Mouse (Mus musculus) midbrain, embryonic 13.5 days (tissue): Measurements from ENCODE around the gene Ttll3. TPM values are rescaled to one million over a fixed set of nuclear protein-coding genes. Genes with fewer than 3 reads are reported as not detected.
A peak's percentile ranks its signal among the peaks of the same experiment; 100 is the strongest.

Source experiments
- ATAC-seq: fragments of 200-750 bp; cut with Nextera tagmentation; 2 replicates; pipeline ENCODE4 v1.8.0; 2017; ENCODE audit warnings: mild to moderate bottlenecking, moderate TSS enrichment, moderate library complexity
- H3K27ac ChIP-seq: fragments of 300-500 bp; sonication (generic); 2 replicates; pipeline ENCODE4 v1.5.1; 2015; ENCODE audit warnings: inconsistent platforms, mild to moderate bottlenecking, moderate library complexity
- H3K27me3 ChIP-seq: fragments of 300-500 bp; sonication (generic); 2 replicates; pipeline ENCODE4 v1.6.1; 2015; ENCODE audit warnings: mild to moderate bottlenecking, inconsistent platforms
- H3K36me3 ChIP-seq: fragments of 300-500 bp; sonication (generic); 2 replicates; pipeline ENCODE4 v1.6.1; 2015; ENCODE audit warnings: mild to moderate bottlenecking, inconsistent platforms
- H3K4me1 ChIP-seq: fragments of 300-500 bp; sonication (generic); replicated peaks from 2 replicates; pipeline ENCODE4 v1.6.1; 2015; ENCODE audit warnings: inconsistent platforms
- H3K4me2 ChIP-seq: fragments of 300-500 bp; sonication (generic); replicated peaks from 2 replicates; pipeline ENCODE4 v1.6.1; 2015; ENCODE audit warnings: moderate library complexity, mild to moderate bottlenecking, inconsistent platforms
- H3K4me3 ChIP-seq: fragments of 300-500 bp; sonication (generic); replicated peaks from 2 replicates; pipeline ENCODE4 v1.5.1; 2015; ENCODE audit warnings: mild to moderate bottlenecking, inconsistent platforms
- H3K9ac ChIP-seq: fragments of 300-500 bp; sonication (generic); replicated peaks from 2 replicates; pipeline ENCODE4 v1.6.1; 2015; ENCODE audit warnings: mild to moderate bottlenecking, inconsistent platforms
- H3K9me3 ChIP-seq: fragments of 300-500 bp; sonication (generic); 2 replicates; pipeline ENCODE4 v1.6.1; 2016; ENCODE audit warnings: mild to moderate bottlenecking, inconsistent platforms
- WGBS: fragments of 180-500 bp; shearing (Covaris S2); methylation state at CpG from one replicate; pipeline ENCODE4 v1.1.7; 2015; 5-methylcytosine and 5-hydroxymethylcytosine counted together
- polyA plus RNA-seq: library from polyadenylated mRNA; unstranded; fragments of >200 nt; fragmentation: Nextera tagmentation; extraction: Ambion mirVana; gene quantifications from 2 replicates; pipeline ENCODE4 v1.2.1, GENCODE M21; 2015

Gene Ttll3
- polyA plus RNA-seq, 1 experiment from 2014 or later: 11.4 TPM

DNA sequence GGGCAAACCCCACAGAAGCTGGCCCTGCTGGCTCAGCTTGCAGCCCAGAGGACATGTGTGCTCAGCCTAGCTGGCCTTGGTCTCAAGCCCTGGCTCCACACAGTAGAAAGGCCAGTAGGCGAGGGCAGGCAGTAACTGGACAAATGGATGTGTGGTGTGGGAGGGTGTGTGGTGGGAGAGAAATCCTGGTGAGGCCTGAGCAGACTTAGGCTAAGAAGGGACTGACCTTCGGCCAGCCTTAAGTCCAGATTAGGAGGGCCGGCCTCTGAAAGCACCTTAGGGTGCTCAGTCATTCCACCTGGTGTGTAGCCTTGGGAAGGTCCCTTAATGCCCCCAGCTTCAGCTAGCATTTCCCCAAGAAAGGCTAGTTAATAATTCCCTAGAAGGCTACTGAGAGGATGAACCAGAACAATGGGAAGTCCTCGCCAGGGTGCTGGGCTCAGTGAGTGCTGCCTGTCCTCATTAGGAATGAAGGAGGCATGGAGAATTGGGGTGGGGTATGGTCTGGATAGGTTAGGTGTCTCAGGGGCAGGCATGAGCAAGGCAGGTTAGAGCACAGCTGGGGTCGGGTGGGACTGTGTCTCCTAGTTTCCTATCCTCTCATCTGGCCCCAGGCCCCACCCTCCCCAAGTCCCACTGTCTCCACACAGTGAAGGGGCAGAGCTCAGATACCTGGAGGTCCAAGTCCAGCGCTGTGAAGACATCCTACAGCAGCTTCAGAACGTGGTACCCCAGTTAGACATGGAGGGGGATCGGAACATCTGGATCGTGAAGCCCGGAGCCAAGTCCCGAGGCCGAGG is 15.8 kb downstream of the Ttll3 start:
- 77% methylated on average over 12 of the region's 12 CpGs for WGBS
- 0 out of 2 replicates have a peak, but pooled peaks have one; percentile 40 for ATAC-seq
- H3K4me1 ChIP-seq: peaks cover 3% of the 10 kb centered on the region; the same call in 1 of the 2 replicates

GRCm38 (mm10) chr6:113405483-113405882 is 16.4 kb downstream of the Ttll3 start:
- Histone ChIP-seq H3K4me3 (no peak overlapping the region), H3K36me3 (peaks cover 35% of the 10 kb centered on the region), H3K27me3 (no peaks in the 10 kb centered on the region), H3K9me3 (no peaks in the 10 kb centered on the region), H3K9ac (no peak overlapping the region), H3K4me2 (no peak overlapping the region), H3K27ac (no peak overlapping the region), H3K4me1 (peaks cover 3% of the 10 kb centered on the region; the same call in 1 of the 2 replicates)
- no peak for ATAC-seq
- WGBS: 91% methylated on average over 6 of the region's 6 CpGs

More for the DNA sequence above, 15.8 kb downstream of the Ttll3 start:
- H3K9me3 ChIP-seq: no peaks in the 10 kb centered on the region
- H3K36me3 ChIP-seq: peaks cover 35% of the 10 kb centered on the region
- H3K4me3 ChIP-seq: no peak overlapping the region
- 0 out of 2 replicates have a peak overlapping the region, but pooled peaks have one; percentile 23 for H3K9ac ChIP-seq
- no peak overlapping the region for H3K27ac ChIP-seq
- no peak overlapping the region for H3K4me2 ChIP-seq
- no peaks in the 10 kb centered on the region for H3K27me3 ChIP-seq

GRCm38 (mm10) chr6:113406683-113407082 is 17.6 kb downstream of the Ttll3 start:
- Histone ChIP-seq H3K4me1 (peaks cover 3% of the 10 kb centered on the region; the same call in 1 of the 2 replicates), H3K4me2 (no peak overlapping the region), H3K36me3 (peaks cover 33% of the 10 kb centered on the region), H3K27me3 (no peaks in the 10 kb centered on the region), H3K27ac (no peak overlapping the region), H3K4me3 (no peak overlapping the region), H3K9me3 (no peaks in the 10 kb centered on the region), H3K9ac (no peak overlapping the region)
- 85% methylated on average over 9 of the region's 9 CpGs for WGBS
- no peak for ATAC-seq

DNA sequence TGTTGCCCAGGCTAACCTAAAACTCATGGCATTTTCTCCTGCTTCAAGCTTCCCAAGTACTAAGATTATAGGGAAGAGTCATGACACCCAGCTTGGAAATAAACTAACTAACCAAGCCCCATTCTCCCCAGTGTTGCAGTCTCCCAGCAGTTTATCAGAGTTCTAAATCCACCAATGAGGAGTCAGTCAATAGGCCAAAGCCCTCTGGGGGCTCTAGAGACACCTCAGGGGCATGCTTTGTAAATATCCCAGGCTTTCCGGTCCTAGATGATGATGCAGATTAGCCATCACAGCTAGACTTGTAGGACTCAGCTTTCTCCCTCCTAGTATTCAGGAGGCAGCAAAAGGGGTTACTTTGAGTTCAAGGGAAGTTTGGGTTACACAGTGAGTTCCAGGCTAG is 20.9 kb downstream of the Ttll3 start:
- no peak for ATAC-seq
- H3K4me3 ChIP-seq: no peak overlapping the region
- H3K4me1 ChIP-seq: no peaks in the 10 kb centered on the region
- 79% methylated on average over 1 of the region's 1 CpGs for WGBS
- H3K27me3 ChIP-seq: no peaks in the 10 kb centered on the region
- H3K27ac ChIP-seq: no peak overlapping the region
- H3K9me3 ChIP-seq: no peaks in the 10 kb centered on the region
- no peak overlapping the region for H3K4me2 ChIP-seq
- H3K36me3 ChIP-seq: peaks cover 59% of the 10 kb centered on the region
- no peak overlapping the region for H3K9ac ChIP-seq

DNA sequence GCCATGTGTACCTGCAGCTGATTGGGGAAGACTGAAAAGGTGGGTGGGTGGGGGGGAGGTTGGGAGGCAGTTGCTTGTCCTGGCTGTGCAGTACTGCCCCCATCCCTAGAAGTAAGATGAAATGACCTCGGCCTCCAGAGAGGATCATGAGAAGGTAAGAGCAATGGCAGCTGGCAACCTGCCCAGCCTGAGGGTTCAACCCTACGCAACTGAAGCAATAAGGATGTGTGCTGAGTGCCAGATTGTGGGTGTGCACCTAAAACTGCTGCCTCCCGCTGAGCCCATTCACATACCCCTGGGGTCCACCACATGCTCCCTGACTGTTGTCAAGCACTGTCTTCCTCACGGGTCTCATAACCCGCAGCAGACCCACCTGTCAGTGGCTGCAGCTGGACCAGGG is 27.4 kb downstream of the Ttll3 start:
- Histone ChIP-seq H3K27me3 (no peaks in the 10 kb centered on the region), H3K27ac (no peak overlapping the region), H3K4me2 (no peak overlapping the region), H3K4me3 (no peak overlapping the region), H3K9ac (no peak overlapping the region), H3K9me3 (no peaks in the 10 kb centered on the region), H3K4me1 (peaks cover 24% of the 10 kb centered on the region), H3K36me3 (peaks cover 42% of the 10 kb centered on the region)
- WGBS: 94% methylated on average over 5 of the region's 5 CpGs
- no peak for ATAC-seq

- peak overlapping the region; percentile 82 for H3K4me2 ChIP-seq
- peak; percentile 74 for ATAC-seq
- no peaks in the 10 kb centered on the region for H3K27me3 ChIP-seq
- H3K27ac ChIP-seq: no peak overlapping the region
- WGBS: 16% methylated on average over 16 of the region's 16 CpGs
- H3K9me3 ChIP-seq: no peaks in the 10 kb centered on the region
- H3K4me1 ChIP-seq: peaks cover 24% of the 10 kb centered on the region
- H3K9ac ChIP-seq: peak overlapping the region; percentile 83
- peak overlapping the region; percentile 68 for H3K4me3 ChIP-seq
- peaks cover 30% of the 10 kb centered on the region for H3K36me3 ChIP-seq
Measured at GRCm38 (mm10) chr6:113418441-113419198, 29.6 kb downstream of the Ttll3 start.

DNA sequence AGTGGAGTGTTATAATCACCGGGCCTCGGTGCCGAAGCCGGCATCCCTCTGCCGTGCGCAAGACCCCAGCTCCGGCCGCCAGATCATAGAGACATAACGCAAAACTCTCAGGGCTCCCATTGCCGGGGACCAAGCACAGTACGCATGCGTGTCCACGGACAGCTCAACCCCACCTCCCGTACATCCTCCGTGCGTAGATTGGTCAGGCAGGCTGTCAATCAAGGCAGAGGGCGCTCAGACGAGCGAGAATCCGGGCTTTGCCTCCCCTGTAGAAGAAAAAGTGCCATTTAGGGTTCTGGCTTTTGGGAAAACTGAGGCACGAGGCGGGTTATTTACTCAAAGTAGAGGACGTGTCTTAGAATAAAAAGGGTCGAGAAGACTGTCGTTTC is 30.1 kb downstream of the Ttll3 start, which contains the start of gene Rpusd3:
Gene Rpusd3 (minus strand): TSS at position 142 of the 389 bp plus-strand sequence.
- H3K27me3 ChIP-seq: no peaks in the 10 kb centered on the region
- peaks cover 24% of the 10 kb centered on the region for H3K4me1 ChIP-seq
- peak within 1 kb of the TSS; percentile 83 for H3K9ac ChIP-seq
- peak within 1 kb of the TSS; percentile 82 for H3K4me2 ChIP-seq
- H3K4me3 ChIP-seq: peak within 1 kb of the TSS; percentile 68
- H3K27ac ChIP-seq: no peak within 1 kb of the TSS
- WGBS: under 1% methylated on average over 25 of the region's 25 CpGs
- ATAC-seq: peak; percentile 98
- no peaks in the 10 kb centered on the region for H3K9me3 ChIP-seq
- peaks cover 24% of the 10 kb centered on the region for H3K36me3 ChIP-seq

- no peaks in the 10 kb centered on the region for H3K9me3 ChIP-seq
- H3K4me3 ChIP-seq: no peak overlapping the region
- H3K4me1 ChIP-seq: peaks cover 12% of the 10 kb centered on the region
- H3K4me2 ChIP-seq: no peak overlapping the region
- no peaks in the 10 kb centered on the region for H3K27me3 ChIP-seq
- no peak overlapping the region for H3K27ac ChIP-seq
- H3K36me3 ChIP-seq: no peaks in the 10 kb centered on the region
- no peak for ATAC-seq
- 87% methylated on average over 4 of the region's 4 CpGs for WGBS
- H3K9ac ChIP-seq: no peak overlapping the region
Measured at GRCm38 (mm10) chr6:113423000-113423399, 33.9 kb downstream of the Ttll3 start.

DNA sequence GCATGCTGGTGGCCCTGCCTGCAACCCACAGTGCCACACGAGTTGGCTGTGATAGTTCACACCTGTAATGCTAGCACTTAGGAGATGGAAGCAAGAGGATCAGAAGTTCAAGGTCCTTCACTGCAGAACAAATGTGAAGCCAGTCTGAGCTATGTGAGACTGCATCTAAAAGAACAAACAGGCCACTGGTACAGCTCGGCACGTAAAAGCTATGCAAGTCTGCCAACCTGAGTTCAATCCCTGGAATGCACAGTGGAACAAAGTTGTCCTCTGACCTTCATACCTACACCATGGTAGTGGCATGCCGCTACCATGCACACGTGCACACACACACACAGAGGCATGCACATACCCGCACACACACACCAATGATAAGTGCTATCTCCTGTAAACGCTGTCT is 35.1 kb downstream of the Ttll3 start:
- H3K27ac ChIP-seq: no peak overlapping the region
- H3K4me3 ChIP-seq: no peak overlapping the region
- no peak for ATAC-seq
- no peak overlapping the region for H3K4me2 ChIP-seq
- H3K9me3 ChIP-seq: no peaks in the 10 kb centered on the region
- H3K4me1 ChIP-seq: peaks cover 4% of the 10 kb centered on the region
- 85% methylated on average over 7 of the region's 7 CpGs for WGBS
- H3K36me3 ChIP-seq: no peaks in the 10 kb centered on the region
- no peak overlapping the region for H3K9ac ChIP-seq
- no peaks in the 10 kb centered on the region for H3K27me3 ChIP-seq

- 90% methylated on average over 4 of the region's 4 CpGs for WGBS
- Histone ChIP-seq H3K4me1 (no peaks in the 10 kb centered on the region), H3K27me3 (no peaks in the 10 kb centered on the region), H3K27ac (no peak overlapping the region), H3K9me3 (no peaks in the 10 kb centered on the region), H3K9ac (no peak overlapping the region), H3K36me3 (no peaks in the 10 kb centered on the region), H3K4me2 (no peak overlapping the region), H3K4me3 (no peak overlapping the region)
- no peak for ATAC-seq
Measured at GRCm38 (mm10) chr6:113426696-113427095, 37.6 kb downstream of the Ttll3 start.

DNA sequence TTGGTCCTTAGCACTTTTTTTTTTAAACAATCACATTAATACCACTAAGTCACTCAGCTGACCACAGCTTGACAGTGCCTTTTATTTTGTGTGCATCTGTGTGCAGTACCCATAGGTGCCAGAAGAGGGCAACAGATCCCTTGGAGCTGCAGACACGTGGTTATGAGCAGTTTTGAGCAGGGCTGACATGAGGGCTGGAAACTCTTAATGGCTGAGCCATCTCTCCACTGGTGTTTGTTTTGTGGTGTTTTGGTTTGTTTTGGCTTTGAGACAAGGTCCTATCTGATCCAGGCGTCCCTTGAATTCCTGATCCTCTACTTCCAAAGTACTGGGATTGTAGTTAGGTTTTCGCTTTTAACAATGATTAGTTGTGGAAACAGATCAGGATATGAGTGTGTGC is 38.3 kb downstream of the Ttll3 start:
- no peaks in the 10 kb centered on the region for H3K4me1 ChIP-seq
- no peak overlapping the region for H3K9ac ChIP-seq
- H3K27ac ChIP-seq: no peak overlapping the region
- no peak overlapping the region for H3K4me3 ChIP-seq
- H3K27me3 ChIP-seq: no peaks in the 10 kb centered on the region
- ATAC-seq: no peak
- no peaks in the 10 kb centered on the region for H3K9me3 ChIP-seq
- 65% methylated on average over 3 of the region's 3 CpGs for WGBS
- no peak overlapping the region for H3K4me2 ChIP-seq
- H3K36me3 ChIP-seq: no peaks in the 10 kb centered on the region

DNA sequence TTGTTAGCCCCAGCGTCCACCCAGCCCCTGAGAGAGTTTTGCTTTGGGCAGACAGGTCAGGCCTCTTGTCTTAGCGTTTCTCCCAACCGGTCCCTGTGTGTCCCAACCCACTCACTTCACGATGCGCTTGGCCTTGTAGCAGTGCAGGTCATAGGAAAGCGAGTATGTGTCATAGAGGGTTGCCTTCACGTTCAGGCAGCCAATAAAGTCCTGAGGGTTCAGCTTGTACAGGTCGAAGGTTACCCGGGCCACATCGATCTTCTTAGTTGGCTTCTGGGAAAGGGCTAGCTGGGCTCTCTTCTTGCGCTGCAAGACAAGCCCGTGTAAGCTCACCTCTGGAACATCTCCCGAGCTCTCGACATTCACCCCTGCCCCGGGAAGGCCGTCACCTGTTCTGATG is 38.9 kb downstream of the Ttll3 start:
- Histone ChIP-seq H3K4me1 (no peaks in the 10 kb centered on the region), H3K9ac (no peak overlapping the region), H3K4me2 (no peak overlapping the region), H3K27ac (no peak overlapping the region), H3K4me3 (no peak overlapping the region), H3K9me3 (no peaks in the 10 kb centered on the region), H3K36me3 (no peaks in the 10 kb centered on the region), H3K27me3 (no peaks in the 10 kb centered on the region)
- 95% methylated on average over 16 of the region's 16 CpGs for whole genome bisulfite sequencing
- no peak for ATAC-seq
